Mouse (Mus musculus) forebrain, postnatal 0 days (tissue): ENCODE results near the gene Tef. TPM values are rescaled to one million over a fixed set of nuclear protein-coding genes. Genes with fewer than 3 reads are reported as not detected.

Experiments used
- ATAC-seq: fragments of 200-750 bp; cut with Nextera tagmentation; 2 replicates; pipeline ENCODE4 v1.8.0; 2017; ENCODE audit warnings: mild to moderate bottlenecking, moderate library complexity
- DNase-seq: peaks from one replicate; pipeline ENCODE4 v3.0.0-alpha.2; 2015
- H3K27ac ChIP-seq: fragments of 300-500 bp; sonication (generic); 2 replicates; pipeline ENCODE4 v1.5.1; 2014; ENCODE audit warnings: low read depth, mild to moderate bottlenecking, antibody characterized with exemption, low read length, moderate library complexity, mixed read lengths
- H3K27me3 ChIP-seq: fragments of 300-500 bp; sonication (generic); 2 replicates; pipeline ENCODE4 v1.6.1; 2014; ENCODE audit warnings: mild to moderate bottlenecking, low read length, mixed read lengths; ENCODE audit not compliant: insufficient read depth
- H3K36me3 ChIP-seq: fragments of 300-500 bp; sonication (generic); 2 replicates; pipeline ENCODE4 v1.6.1; 2014; ENCODE audit warnings: mild to moderate bottlenecking, moderate library complexity; ENCODE audit not compliant: insufficient read depth
- H3K4me1 ChIP-seq: fragments of 300-500 bp; sonication (generic); 2 replicates; pipeline ENCODE4 v1.6.1; 2014; ENCODE audit warnings: antibody characterized with exemption; ENCODE audit not compliant: insufficient read depth
- H3K4me2 ChIP-seq: fragments of 300-500 bp; sonication (generic); 2 replicates; pipeline ENCODE4 v1.6.1; 2014; ENCODE audit warnings: low read depth, mild to moderate bottlenecking, moderate library complexity
- H3K4me3 ChIP-seq: fragments of 300-500 bp; sonication (generic); 2 replicates; pipeline ENCODE4 v1.5.1; 2014; ENCODE audit warnings: low read depth, low read length, mixed read lengths
- H3K9ac ChIP-seq: fragments of 300-500 bp; sonication (generic); 2 replicates; pipeline ENCODE4 v1.6.1; 2014; ENCODE audit warnings: mild to moderate bottlenecking
- H3K9me3 ChIP-seq: fragments of 300-500 bp; sonication (generic); 2 replicates; pipeline ENCODE4 v1.6.1; 2016; ENCODE audit warnings: low read length
- CTCF ChIP-seq: sonication (generic); IDR thresholded peaks from 2 replicates; pipeline ENCODE4 v1.5.1; 2016; ENCODE audit warnings: antibody characterized with exemption, control low read depth, low read depth
- WGBS: fragments of 180-500 bp; shearing (Covaris S2); extraction: QIAGEN DNeasy Blood & Tissue Kit; methylation state at CpG from one replicate; pipeline ENCODE4 v1.1.7; 2014; 5-methylcytosine and 5-hydroxymethylcytosine counted together
- polyA plus RNA-seq: library from polyadenylated mRNA; unstranded; fragments of >200 nt; fragmentation: Nextera tagmentation; extraction: Ambion mirVana; gene quantifications from 2 replicates; pipeline ENCODE4 v1.2.1, GENCODE M21; 2015
- total RNA-seq: library from RNA; depleted of rRNA; stranded (reverse); fragments of >200 nt; gene quantifications from 2 replicates; pipeline ENCODE4 v1.2.3, GENCODE M21; 2014; rRNA removed

Tef gene
- total RNA-seq (60.2 and 71.8 TPM in 2 replicates), polyA plus RNA-seq (21.9 and 27.8 TPM in 2 replicates)

GRCm38 (mm10) chr15:81802001-81802890, at the start of gene Tef:
Gene Tef (plus strand): TSS chr15:81802421.
- no peaks in the 10 kb centered on the region for H3K27me3 ChIP-seq
- H3K27ac ChIP-seq = peak within 1 kb of the TSS; percentile 66
- H3K4me1 ChIP-seq = peaks cover 12% of the 10 kb centered on the region
- ATAC-seq (peak; percentile 97), DNase-seq (peak; percentile 97)
- H3K36me3 ChIP-seq = no peaks in the 10 kb centered on the region
- no peaks in the 10 kb centered on the region for H3K9me3 ChIP-seq
- H3K9ac ChIP-seq = peak within 1 kb of the TSS; percentile 47; the same call in 1 of the 2 replicates
- WGBS = 21% methylated on average over 19 of the region's 19 CpGs
- peak; percentile 51; the same call in 1 of the 2 replicates for TF ChIP-seq CTCF
- H3K4me2 ChIP-seq = peak within 1 kb of the TSS; percentile 71
- H3K4me3 ChIP-seq = peak within 1 kb of the TSS; percentile 34

- no peak for TF ChIP-seq CTCF
- no peaks in the 10 kb centered on the region for H3K4me1 ChIP-seq
Measured at GRCm38 (mm10) chr15:81753669-81754068, 48.6 kb upstream of the Tef start.

GRCm38 (mm10) chr15:81758701-81759100, 43.5 kb upstream of the Tef start:
- Histone ChIP-seq H3K4me1 (no peaks in the 10 kb centered on the region), H3K27me3 (no peaks in the 10 kb centered on the region), H3K27ac (no peak overlapping the region), H3K9ac (no peak overlapping the region), H3K9me3 (no peaks in the 10 kb centered on the region), H3K4me3 (no peak overlapping the region), H3K36me3 (peaks cover 11% of the 10 kb centered on the region), H3K4me2 (no peak overlapping the region)
- no peak for TF ChIP-seq CTCF
- DNase-seq (no peak), ATAC-seq (no peak)
- 67% methylated on average over 5 of the region's 5 CpGs for WGBS

More at GRCm38 (mm10) chr15:81753669-81754068, 48.6 kb upstream of the Tef start:
- no peak overlapping the region for H3K4me3 ChIP-seq
- H3K36me3 ChIP-seq = peaks cover 15% of the 10 kb centered on the region
- no peaks in the 10 kb centered on the region for H3K27me3 ChIP-seq
- no peak overlapping the region for H3K4me2 ChIP-seq
- no peaks in the 10 kb centered on the region for H3K9me3 ChIP-seq
- no peak overlapping the region for H3K27ac ChIP-seq
- WGBS = 97% methylated on average over 9 of the region's 9 CpGs
- DNase-seq (no peak), ATAC-seq (no peak)
- no peak overlapping the region for H3K9ac ChIP-seq

GRCm38 (mm10) chr15:81759542-81759941, 42.7 kb upstream of the Tef start:
- DNase-seq = no peak
- H3K27ac ChIP-seq = no peak overlapping the region
- H3K9ac ChIP-seq = no peak overlapping the region
- H3K4me3 ChIP-seq = no peak overlapping the region
- no peaks in the 10 kb centered on the region for H3K27me3 ChIP-seq
- peaks cover 11% of the 10 kb centered on the region for H3K36me3 ChIP-seq
- no peaks in the 10 kb centered on the region for H3K9me3 ChIP-seq
- 93% methylated on average over 3 of the region's 3 CpGs for WGBS
- no peak for ATAC-seq
- no peaks in the 10 kb centered on the region for H3K4me1 ChIP-seq
- no peak overlapping the region for H3K4me2 ChIP-seq
- no peak for TF ChIP-seq CTCF

- no peak for TF ChIP-seq CTCF
- no peak for ATAC-seq
- no peaks in the 10 kb centered on the region for H3K27me3 ChIP-seq
- H3K4me2 ChIP-seq = no peak overlapping the region
- no peak for DNase-seq
- no peak overlapping the region for H3K4me3 ChIP-seq
- H3K4me1 ChIP-seq = no peaks in the 10 kb centered on the region
- H3K36me3 ChIP-seq = peaks cover 5% of the 10 kb centered on the region; the same call in 1 of the 2 replicates
- no peaks in the 10 kb centered on the region for H3K9me3 ChIP-seq
- 91% methylated on average over 5 of the region's 5 CpGs for WGBS
- H3K27ac ChIP-seq = no peak overlapping the region
- no peak overlapping the region for H3K9ac ChIP-seq
Measured at GRCm38 (mm10) chr15:81760361-81761079, 41.7 kb upstream of the Tef start.

- Histone ChIP-seq H3K27me3 (no peaks in the 10 kb centered on the region), H3K36me3 (no peaks in the 10 kb centered on the region), H3K4me1 (no peaks in the 10 kb centered on the region), H3K27ac (no peak overlapping the region), H3K4me3 (no peak overlapping the region), H3K9ac (no peak overlapping the region), H3K9me3 (no peaks in the 10 kb centered on the region), H3K4me2 (no peak overlapping the region)
- TF ChIP-seq CTCF = no peak
- WGBS = 92% methylated on average over 7 of the region's 7 CpGs
- DNase-seq (no peak), ATAC-seq (no peak)
Measured at GRCm38 (mm10) chr15:81761381-81761780, 40.8 kb upstream of the Tef start.

GRCm38 (mm10) chr15:81761959-81762358, 40.3 kb upstream of the Tef start:
- Histone ChIP-seq H3K4me3 (no peak overlapping the region), H3K4me2 (no peak overlapping the region), H3K36me3 (no peaks in the 10 kb centered on the region), H3K27me3 (no peaks in the 10 kb centered on the region), H3K27ac (no peak overlapping the region), H3K9me3 (no peaks in the 10 kb centered on the region), H3K4me1 (no peaks in the 10 kb centered on the region), H3K9ac (no peak overlapping the region)
- ATAC-seq = no peak
- TF ChIP-seq CTCF = 0 out of 2 replicates have a peak, but pooled peaks have one; percentile 9
- no peak for DNase-seq
- WGBS = 87% methylated on average over 3 of the region's 3 CpGs
